Mouse (Mus musculus) E14TG2a.4 (cell line): ENCODE results near the gene 2310079G19Rik.

ENCODE experiments used
- CTCF ChIP-seq: conservative IDR thresholded peaks from 2 replicates; pipeline ENCODE4 v1.5.1; 2014; ENCODE audit warnings: low read length
- NANOG ChIP-seq: IDR thresholded peaks from 2 replicates; pipeline ENCODE4 v1.6.1; 2014; ENCODE audit warnings: borderline replicate concordance, low read length, mixed read lengths
- POU5F1 ChIP-seq: IDR thresholded peaks from 2 replicates; pipeline ENCODE4 v1.6.1; 2014; ENCODE audit warnings: low read length, borderline replicate concordance

DNA sequence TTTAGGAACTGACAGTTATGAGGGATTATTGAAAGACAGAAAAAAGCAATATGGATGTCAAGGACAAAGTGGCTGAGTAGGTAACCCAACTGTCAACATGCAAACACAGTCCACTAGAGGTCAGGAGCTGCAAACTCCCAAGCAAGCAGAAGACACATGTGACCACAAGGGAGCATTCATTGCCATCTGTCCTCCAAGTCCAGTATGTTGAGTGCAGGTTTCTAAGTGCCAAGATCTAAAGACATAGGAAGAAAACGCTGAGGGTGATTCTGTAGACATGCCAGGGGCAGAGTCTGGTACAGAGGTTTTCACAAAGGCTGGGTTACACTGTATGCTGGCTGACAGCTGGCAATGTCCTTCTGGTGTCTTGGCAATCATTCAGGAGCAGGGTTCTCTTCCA, 30.0 kb upstream of the 2310079G19Rik start:
- TF ChIP-seq CTCF (0 out of 2 replicates have a peak, but pooled peaks have one; percentile 4), POU5F1 (no peak), NANOG (no peak)
